Mouse (Mus musculus) neural tube, embryonic 15.5 days (tissue): Measurements from ENCODE around the gene Cdk5rap3. TPM values are rescaled to one million over a fixed set of nuclear protein-coding genes. Genes with fewer than 3 reads are reported as not detected.
A peak's percentile ranks its signal among the peaks of the same experiment; 100 is the strongest.

Experiments used
- ATAC-seq: fragments of 200-750 bp; cut with Nextera tagmentation; 2 replicates; pipeline ENCODE4 v1.8.0; 2017; ENCODE audit warnings: mild to moderate bottlenecking, moderate TSS enrichment, moderate library complexity; ENCODE audit not compliant: low FRiP score
- H3K27ac ChIP-seq: fragments of 300-500 bp; sonication (generic); replicated peaks from 2 replicates; pipeline ENCODE4 v1.5.1; 2015; ENCODE audit warnings: mild to moderate bottlenecking, inconsistent platforms
- H3K27me3 ChIP-seq: fragments of 300-500 bp; sonication (generic); replicated peaks from 2 replicates; pipeline ENCODE4 v1.6.1; 2015; ENCODE audit warnings: inconsistent platforms
- H3K36me3 ChIP-seq: fragments of 300-500 bp; sonication (generic); 2 replicates; pipeline ENCODE4 v1.6.1; 2015; ENCODE audit warnings: inconsistent platforms
- H3K4me1 ChIP-seq: fragments of 300-500 bp; sonication (generic); 2 replicates; pipeline ENCODE4 v1.6.1; 2015; ENCODE audit warnings: inconsistent platforms
- H3K4me2 ChIP-seq: fragments of 300-500 bp; sonication (generic); 2 replicates; pipeline ENCODE4 v1.6.1; 2015; ENCODE audit warnings: inconsistent platforms, mild to moderate bottlenecking, moderate library complexity
- H3K4me3 ChIP-seq: fragments of 300-500 bp; sonication (generic); replicated peaks from 2 replicates; pipeline ENCODE4 v1.5.1; 2015; ENCODE audit warnings: mild to moderate bottlenecking, inconsistent platforms
- H3K9ac ChIP-seq: fragments of 300-500 bp; sonication (generic); replicated peaks from 2 replicates; pipeline ENCODE4 v1.6.1; 2015; ENCODE audit warnings: mild to moderate bottlenecking, inconsistent platforms
- H3K9me3 ChIP-seq: fragments of 300-500 bp; sonication (generic); replicated peaks from 2 replicates; pipeline ENCODE4 v1.6.1; 2016; ENCODE audit warnings: inconsistent platforms
- WGBS: fragments of 180-500 bp; shearing (Covaris S2); methylation state at CpG from one replicate; pipeline ENCODE4 v1.1.7; 2015; ENCODE audit warnings: mixed read lengths; 5-methylcytosine and 5-hydroxymethylcytosine counted together
- polyA plus RNA-seq: library from polyadenylated mRNA; unstranded; fragments of >200 nt; fragmentation: Nextera tagmentation; extraction: Ambion mirVana; gene quantifications from 2 replicates; pipeline ENCODE4 v1.2.1, GENCODE M21; 2015

Cdk5rap3 gene
- polyA plus RNA-seq, 1 experiment from 2014 or later, result 82.4 TPM

GRCm38 (mm10) chr11:96908594-96908993 is 7.7 kb downstream of the Cdk5rap3 start:
- WGBS, result 88% methylated on average over 12 of the region's 12 CpGs
- H3K36me3 ChIP-seq, result peaks cover 24% of the 10 kb centered on the region
- peaks cover 35% of the 10 kb centered on the region for H3K4me1 ChIP-seq
- no peaks in the 10 kb centered on the region for H3K27me3 ChIP-seq
- no peak for ATAC-seq
- no peaks in the 10 kb centered on the region for H3K9me3 ChIP-seq
- no peak overlapping the region for H3K9ac ChIP-seq
- no peak overlapping the region for H3K4me2 ChIP-seq
- H3K27ac ChIP-seq, result no peak overlapping the region
- no peak overlapping the region for H3K4me3 ChIP-seq

GRCm38 (mm10) chr11:96906431-96907161 is 9.7 kb downstream of the Cdk5rap3 start:
- Histone ChIP-seq H3K36me3 (peaks cover 22% of the 10 kb centered on the region), H3K27ac (no peak overlapping the region), H3K27me3 (no peaks in the 10 kb centered on the region), H3K9ac (no peak overlapping the region), H3K4me3 (no peak overlapping the region), H3K4me1 (peaks cover 54% of the 10 kb centered on the region), H3K4me2 (no peak overlapping the region), H3K9me3 (no peaks in the 10 kb centered on the region)
- WGBS, result 15% methylated on average over 15 of the region's 15 CpGs
- ATAC-seq, result no peak

GRCm38 (mm10) chr11:96902639-96903635 is 13.4 kb downstream of the Cdk5rap3 start:
- Histone ChIP-seq H3K4me1 (peaks cover 63% of the 10 kb centered on the region), H3K27me3 (no peaks in the 10 kb centered on the region), H3K4me2 (0 out of 2 replicates have a peak overlapping the region, but pooled peaks have one; percentile 5), H3K9ac (0 out of 2 replicates have a peak overlapping the region, but pooled peaks have one; percentile 14), H3K4me3 (no peak overlapping the region), H3K9me3 (no peaks in the 10 kb centered on the region), H3K27ac (peak overlapping the region; percentile 74), H3K36me3 (peaks cover 4% of the 10 kb centered on the region; the same call in 1 of the 2 replicates)
- ATAC-seq, result peak; percentile 76
- WGBS, result 8% methylated on average over 16 of the region's 16 CpGs

GRCm38 (mm10) chr11:96901332-96901731 is 15.0 kb downstream of the Cdk5rap3 start:
- no peak overlapping the region for H3K27ac ChIP-seq
- no peak overlapping the region for H3K4me2 ChIP-seq
- H3K27me3 ChIP-seq, result no peaks in the 10 kb centered on the region
- ATAC-seq, result no peak
- H3K4me3 ChIP-seq, result no peak overlapping the region
- 29% methylated on average over 9 of the region's 9 CpGs for WGBS
- H3K9me3 ChIP-seq, result no peaks in the 10 kb centered on the region
- H3K4me1 ChIP-seq, result peaks cover 58% of the 10 kb centered on the region
- no peaks in the 10 kb centered on the region for H3K36me3 ChIP-seq
- no peak overlapping the region for H3K9ac ChIP-seq

- peaks cover 56% of the 10 kb centered on the region for H3K4me1 ChIP-seq
- H3K9ac ChIP-seq, result 0 out of 2 replicates have a peak overlapping the region, but pooled peaks have one; percentile 7
- H3K9me3 ChIP-seq, result no peaks in the 10 kb centered on the region
- no peak overlapping the region for H3K27ac ChIP-seq
- H3K4me3 ChIP-seq, result no peak overlapping the region
- no peaks in the 10 kb centered on the region for H3K27me3 ChIP-seq
- H3K36me3 ChIP-seq, result no peaks in the 10 kb centered on the region
- no peak; the same call in 1 of the 2 replicates for ATAC-seq
- 25% methylated on average over 13 of the region's 13 CpGs for WGBS
- no peak overlapping the region for H3K4me2 ChIP-seq
Observed at GRCm38 (mm10) chr11:96899449-96900306, 16.6 kb downstream of the Cdk5rap3 start.

- ATAC-seq, result no peak
- Histone ChIP-seq H3K4me3 (no peak overlapping the region), H3K4me1 (peaks cover 35% of the 10 kb centered on the region), H3K9ac (no peak overlapping the region), H3K36me3 (no peaks in the 10 kb centered on the region), H3K27me3 (no peaks in the 10 kb centered on the region), H3K4me2 (no peak overlapping the region), H3K9me3 (no peaks in the 10 kb centered on the region), H3K27ac (no peak overlapping the region)
- 87% methylated on average over 4 of the region's 4 CpGs for WGBS
Observed at GRCm38 (mm10) chr11:96895886-96896285, 20.4 kb downstream of the Cdk5rap3 start.

DNA sequence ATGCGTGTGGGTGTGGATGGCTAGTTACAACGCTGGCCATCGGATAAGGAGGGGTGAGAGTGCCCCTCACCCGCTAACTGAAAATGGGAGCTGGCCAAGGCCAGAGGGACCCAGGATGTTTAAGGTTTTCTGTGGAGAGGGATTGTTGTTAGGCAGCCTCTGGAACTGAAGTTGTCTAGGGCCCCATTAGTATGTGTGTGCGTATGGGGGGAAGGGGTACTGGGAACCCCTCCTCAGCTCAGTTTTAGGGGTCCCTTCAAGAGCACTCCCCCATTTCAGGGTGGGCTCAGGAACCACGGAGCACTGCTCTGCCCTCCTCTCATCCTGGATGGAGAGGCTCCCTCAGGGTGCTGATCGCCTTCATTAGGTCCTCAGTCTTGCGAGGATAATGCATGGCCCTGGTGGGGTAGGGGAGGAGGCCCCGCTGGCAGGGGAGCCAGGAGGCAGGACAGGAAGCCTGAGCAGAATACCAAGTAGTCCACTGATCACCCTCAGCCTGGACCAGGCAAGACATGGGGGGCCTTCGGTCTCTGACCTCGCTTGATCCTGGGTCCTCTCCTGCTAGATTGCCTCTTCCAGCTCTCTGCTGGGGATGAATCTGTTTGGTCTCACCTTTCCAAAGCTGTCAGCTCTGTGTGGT is 23.0 kb downstream of the Cdk5rap3 start:
- Histone ChIP-seq H3K27me3 (no peaks in the 10 kb centered on the region), H3K4me2 (no peak overlapping the region), H3K27ac (no peak overlapping the region), H3K36me3 (no peaks in the 10 kb centered on the region), H3K9ac (no peak overlapping the region), H3K4me3 (no peak overlapping the region), H3K9me3 (no peaks in the 10 kb centered on the region), H3K4me1 (peaks cover 25% of the 10 kb centered on the region)
- ATAC-seq, result no peak
- WGBS, result 31% methylated on average over 11 of the region's 11 CpGs

DNA sequence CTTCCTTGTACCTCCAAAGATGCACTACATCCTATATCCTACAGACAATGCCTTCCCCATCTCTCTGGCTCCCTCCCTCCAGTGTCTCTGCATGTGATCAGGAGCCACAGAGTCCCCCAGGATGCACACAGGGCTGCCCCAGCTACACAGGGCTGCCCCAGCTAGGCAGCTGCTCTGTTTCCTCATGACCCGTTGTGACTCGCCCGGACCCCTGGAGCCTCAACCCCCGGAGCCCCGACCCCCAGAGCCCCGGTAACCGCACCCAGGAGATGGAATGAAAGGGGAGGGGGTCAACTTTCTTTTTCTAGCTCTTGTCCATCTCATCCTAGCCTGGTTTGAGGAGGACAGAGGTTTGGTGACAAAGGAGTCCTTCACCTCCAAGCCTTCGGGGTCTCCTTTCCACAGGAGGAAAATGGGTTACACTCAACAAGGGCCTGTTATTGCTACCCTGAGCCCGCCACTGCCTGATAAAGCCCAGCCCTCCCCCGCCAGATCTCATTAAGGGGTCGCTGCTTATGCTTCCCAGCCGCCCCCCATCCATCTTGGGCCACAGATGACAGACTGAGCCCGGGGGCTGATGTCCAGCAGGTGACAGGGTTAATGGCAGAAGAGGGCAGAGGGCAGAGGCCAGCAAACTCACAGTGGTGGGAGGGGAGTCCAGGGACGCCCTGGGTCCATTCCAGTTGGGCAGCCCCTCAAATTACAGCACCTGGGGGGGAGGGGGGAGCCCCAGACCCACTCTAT is 24.3 kb downstream of the Cdk5rap3 start:
- WGBS, result 31% methylated on average over 14 of the region's 14 CpGs
- Histone ChIP-seq H3K27ac (no peak overlapping the region), H3K4me1 (peaks cover 25% of the 10 kb centered on the region), H3K27me3 (no peaks in the 10 kb centered on the region), H3K4me2 (no peak overlapping the region), H3K9ac (no peak overlapping the region), H3K36me3 (no peaks in the 10 kb centered on the region), H3K4me3 (no peak overlapping the region), H3K9me3 (no peaks in the 10 kb centered on the region)
- no peak for ATAC-seq

DNA sequence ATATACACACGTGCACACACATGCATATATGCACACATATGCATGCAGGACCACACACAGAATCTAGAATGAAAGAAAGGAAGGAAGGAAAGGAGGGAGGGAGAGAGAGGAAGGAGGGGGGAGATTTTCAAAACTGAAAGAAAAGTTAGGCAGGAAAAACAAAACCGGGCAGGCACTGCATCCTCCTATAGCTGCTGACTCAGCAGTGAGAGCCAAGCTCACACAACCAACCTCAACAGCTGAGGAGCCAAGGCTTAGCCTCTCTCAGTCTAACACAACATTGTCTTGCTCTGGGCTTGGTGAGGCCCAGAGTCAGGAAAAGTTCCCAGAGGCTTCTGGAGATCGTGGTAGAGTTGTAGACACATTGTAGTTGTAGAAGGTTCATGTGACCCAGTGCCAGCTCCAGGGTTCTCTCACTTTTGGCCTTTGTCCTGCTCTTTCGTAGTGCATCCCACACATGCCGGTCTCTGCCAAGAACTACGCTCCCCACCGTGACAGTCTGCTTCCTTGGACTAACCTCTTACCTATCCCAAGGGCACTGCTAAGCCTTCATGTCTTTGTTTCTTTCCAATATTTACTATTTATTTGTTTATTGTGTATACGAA is 29.3 kb downstream of the Cdk5rap3 start:
- WGBS, result 66% methylated on average over 8 of the region's 8 CpGs
- peak overlapping the region; percentile 77 for H3K27ac ChIP-seq
- no peak for ATAC-seq
- no peaks in the 10 kb centered on the region for H3K9me3 ChIP-seq
- H3K4me1 ChIP-seq, result peaks cover 24% of the 10 kb centered on the region
- no peaks in the 10 kb centered on the region for H3K27me3 ChIP-seq
- H3K4me3 ChIP-seq, result no peak overlapping the region
- no peak overlapping the region for H3K4me2 ChIP-seq
- H3K9ac ChIP-seq, result no peak overlapping the region
- H3K36me3 ChIP-seq, result no peaks in the 10 kb centered on the region

GRCm38 (mm10) chr11:96885901-96886340 is 30.4 kb downstream of the Cdk5rap3 start:
- Histone ChIP-seq H3K9me3 (no peaks in the 10 kb centered on the region), H3K4me2 (no peak overlapping the region), H3K36me3 (no peaks in the 10 kb centered on the region), H3K9ac (0 out of 2 replicates have a peak overlapping the region, but pooled peaks have one; percentile 6), H3K27ac (peak overlapping the region; percentile 77), H3K4me1 (peaks cover 24% of the 10 kb centered on the region), H3K4me3 (no peak overlapping the region), H3K27me3 (no peaks in the 10 kb centered on the region)
- WGBS, result 9% methylated on average over 5 of the region's 5 CpGs
- ATAC-seq, result peak; percentile 63
